ENCODE assay signal across 8 mouse cellular contexts in the genomic region with DNA sequence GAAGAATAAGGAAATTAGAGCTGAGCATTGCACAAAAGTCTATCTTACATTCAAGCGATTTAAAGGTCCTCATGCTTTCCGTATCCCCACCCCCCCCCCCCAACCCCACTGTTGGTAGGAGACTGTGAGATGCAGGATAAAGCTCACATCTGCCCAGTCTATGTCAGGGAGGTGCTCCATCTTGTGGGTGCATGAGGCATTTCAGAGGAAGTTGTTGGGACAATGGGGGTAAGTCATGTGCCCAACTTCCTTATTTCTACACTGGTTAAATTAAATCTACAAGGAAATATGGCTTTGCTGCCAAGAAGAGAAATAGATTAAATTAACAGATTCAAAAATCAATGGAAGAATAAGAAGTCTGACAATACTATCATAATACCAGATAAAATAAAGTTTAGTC. TPM values are rescaled to one million over a fixed set of nuclear protein-coding genes. Genes with fewer than 3 reads are reported as not detected.
DNase-seq lines count a peak whose midpoint lies in the region.

No protein-coding gene starts in this region.

- DNase-seq in gastrocnemius, postnatal 10 days: peak; percentile 9
- DNase-seq in gastrocnemius, postnatal 25 days: no peak
- DNase-seq in 416B (ENCODE audit: low read depth): peak; percentile 88
- DNase-seq in brain, adult 2 months (ENCODE audit: low read depth, low spot score): peak; percentile 41
- DNase-seq in lung, postnatal 25 days (ENCODE audit: low spot score): peak; percentile 10
- no peak for DNase-seq in urinary bladder, postnatal 14 days (ENCODE audit: low spot score)
- no peak for DNase-seq in ovary, postnatal 36 days (ENCODE audit: low spot score)
- DNase-seq in testis, postnatal 10 days (ENCODE audit: low spot score): no peak

RNA-seq across cellular contexts. Expression of gene Slc17a1, which starts 18.0 kb away (rescaled TPM):
- not detected for total RNA-seq in gastrocnemius, postnatal 10 days (2021)
- total RNA-seq in gastrocnemius, postnatal 25 days (2021): not detected

RNA-seq across cellular contexts. Expression of gene Slc17a4, which starts 29.3 kb away (rescaled TPM):
- total RNA-seq in gastrocnemius, postnatal 10 days (2021): not detected
- total RNA-seq in gastrocnemius, postnatal 25 days (2021): not detected

RNA-seq across cellular contexts. Expression of gene Slc17a3, which starts 46.3 kb away (rescaled TPM):
- under 1 TPM in 1 of 2 experiments, not detected in 1; 0.07 TPM for total RNA-seq in gastrocnemius, postnatal 10 days (2021)
- not detected for total RNA-seq in gastrocnemius, postnatal 25 days (2021)

RNA-seq across cellular contexts. Expression of gene Hist1h2ba, which starts 48.4 kb away (rescaled TPM):
- not detected for total RNA-seq in gastrocnemius, postnatal 10 days (2021)
- not detected for total RNA-seq in gastrocnemius, postnatal 25 days (2021)

RNA-seq across cellular contexts. Expression of gene Hist1h2aa, which starts 48.7 kb away (rescaled TPM):
- total RNA-seq in gastrocnemius, postnatal 10 days (2021): not detected
- total RNA-seq in gastrocnemius, postnatal 25 days (2021): not detected

Comparison
In these comparisons a context has a peak if more than half of its experiments do, and no peak if none do; other contexts are left out.
1. DNase-seq: peak in gastrocnemius, postnatal 10 days (single experiment), 416B (single experiment), brain, adult 2 months (single experiment) and lung, postnatal 25 days (single experiment); none in gastrocnemius, postnatal 25 days (single experiment), urinary bladder, postnatal 14 days (single experiment), ovary, postnatal 36 days (single experiment) and testis, postnatal 10 days (single experiment).